Mouse (Mus musculus) intestine, embryonic 16.5 days (tissue): Measurements from ENCODE around the gene Celsr1. TPM values are rescaled to one million over a fixed set of nuclear protein-coding genes. Genes with fewer than 3 reads are reported as not detected.
"Not testable (repeated sequence)": the region's sequence is repeated elsewhere in the genome, so short reads cannot be mapped to it uniquely, and the experiment has no call there.

ENCODE experiments used
- ATAC-seq: fragments of 200-750 bp; cut with Nextera tagmentation; 2 replicates; pipeline ENCODE4 v1.8.0; 2017; ENCODE audit warnings: moderate TSS enrichment, moderate library complexity
- H3K27ac ChIP-seq: fragments of 300-500 bp; sonication (generic); 2 replicates; pipeline ENCODE4 v1.5.1; 2014; ENCODE audit warnings: mild to moderate bottlenecking, low read length
- H3K27me3 ChIP-seq: fragments of 300-500 bp; sonication (generic); replicated peaks from 2 replicates; pipeline ENCODE4 v1.6.1; 2014; ENCODE audit warnings: low read length, control low read depth, mixed read lengths; ENCODE audit not compliant: control insufficient read depth, insufficient read depth
- H3K36me3 ChIP-seq: fragments of 300-500 bp; sonication (generic); 2 replicates; pipeline ENCODE4 v1.6.1; 2014; ENCODE audit warnings: low read length, control low read depth; ENCODE audit not compliant: control insufficient read depth, insufficient read depth
- H3K4me1 ChIP-seq: fragments of 300-500 bp; sonication (generic); 2 replicates; pipeline ENCODE4 v1.6.1; 2014; ENCODE audit warnings: low read length, control low read depth, mixed read lengths; ENCODE audit not compliant: control insufficient read depth, insufficient read depth
- H3K4me2 ChIP-seq: fragments of 300-500 bp; sonication (generic); 2 replicates; pipeline ENCODE4 v1.6.1; 2014; ENCODE audit warnings: low read depth, low read length, control low read depth
- H3K4me3 ChIP-seq: fragments of 300-500 bp; sonication (generic); 2 replicates; pipeline ENCODE4 v1.5.1; 2014; ENCODE audit warnings: mild to moderate bottlenecking, low read length
- H3K9ac ChIP-seq: fragments of 300-500 bp; sonication (generic); 2 replicates; pipeline ENCODE4 v1.6.1; 2014; ENCODE audit warnings: low read depth, low read length
- H3K9me3 ChIP-seq: fragments of 300-500 bp; sonication (generic); 2 replicates; pipeline ENCODE4 v1.6.1; 2016; ENCODE audit warnings: low read length, control low read depth; ENCODE audit not compliant: control insufficient read depth
- WGBS: fragments of 180-500 bp; shearing (Covaris S2); extraction: QIAGEN DNeasy Blood & Tissue Kit; methylation state at CpG from one replicate; pipeline ENCODE4 v1.1.7; 2014; 5-methylcytosine and 5-hydroxymethylcytosine counted together
- polyA plus RNA-seq: library from polyadenylated mRNA; unstranded; fragments of >200 nt; fragmentation: Nextera tagmentation; extraction: Ambion mirVana; gene quantifications from 2 replicates; pipeline ENCODE4 v1.2.1, GENCODE M21; 2015

Celsr1 gene
- polyA plus RNA-seq, 1 experiment from 2014 or later: 0.51 TPM

DNA sequence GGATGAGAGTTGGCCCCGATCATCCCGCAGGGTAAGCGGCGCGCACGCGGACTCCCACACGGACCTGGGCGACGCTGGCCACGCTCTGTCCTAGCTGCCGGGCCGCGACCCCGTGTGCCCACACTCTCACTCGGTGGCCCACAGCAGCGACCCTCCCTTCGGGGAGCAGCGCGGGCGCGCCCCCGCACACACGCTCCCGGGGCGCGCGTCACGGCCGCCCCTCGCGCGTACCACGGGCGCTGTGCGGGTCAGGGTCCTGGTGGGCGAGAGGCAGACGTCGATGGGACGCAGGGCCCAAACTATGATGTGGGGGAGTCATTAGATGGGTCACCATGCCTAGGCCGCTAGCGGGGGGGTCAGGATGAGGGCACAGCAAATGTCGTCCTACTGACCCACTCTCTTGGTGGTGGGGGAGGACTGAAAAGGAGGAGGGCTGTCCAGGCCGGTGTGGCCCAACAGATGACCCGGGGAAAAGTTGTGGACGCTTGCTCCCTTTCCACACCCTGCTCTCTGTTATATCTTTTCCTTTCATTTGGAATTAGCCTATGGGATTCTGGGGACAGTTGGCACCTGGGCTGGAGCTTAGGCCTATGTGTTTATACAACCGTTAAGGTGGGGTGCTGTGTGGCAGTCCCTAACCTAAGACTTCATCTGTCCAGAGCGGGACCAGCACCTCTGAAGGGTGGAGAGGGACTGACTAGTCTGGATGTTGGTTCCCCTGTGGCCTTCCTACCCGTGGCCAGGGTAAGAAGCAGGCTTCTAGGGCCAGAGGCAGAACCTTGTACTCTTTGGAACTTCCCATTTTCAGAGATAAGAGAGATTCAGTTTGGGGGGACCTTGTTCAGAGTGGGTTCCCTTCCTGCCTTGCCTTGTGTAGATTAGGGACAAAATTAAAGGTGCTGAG lies 25.6 kb upstream of the Celsr1 start:
- peak overlapping the region; percentile 81 for H3K4me3 ChIP-seq
- ATAC-seq: peak; percentile 43
- H3K27me3 ChIP-seq: no peaks in the 10 kb centered on the region
- H3K27ac ChIP-seq: peak overlapping the region; percentile 62; the same call in 1 of the 2 replicates
- 3% methylated on average over 45 of the region's 49 CpGs for WGBS
- peaks cover 34% of the 10 kb centered on the region for H3K4me1 ChIP-seq
- no peaks in the 10 kb centered on the region; the same call in 1 of the 2 replicates for H3K36me3 ChIP-seq
- H3K9ac ChIP-seq: peak overlapping the region; percentile 88
- H3K4me2 ChIP-seq: peak overlapping the region; percentile 96
- H3K9me3 ChIP-seq: no peaks in the 10 kb centered on the region

DNA sequence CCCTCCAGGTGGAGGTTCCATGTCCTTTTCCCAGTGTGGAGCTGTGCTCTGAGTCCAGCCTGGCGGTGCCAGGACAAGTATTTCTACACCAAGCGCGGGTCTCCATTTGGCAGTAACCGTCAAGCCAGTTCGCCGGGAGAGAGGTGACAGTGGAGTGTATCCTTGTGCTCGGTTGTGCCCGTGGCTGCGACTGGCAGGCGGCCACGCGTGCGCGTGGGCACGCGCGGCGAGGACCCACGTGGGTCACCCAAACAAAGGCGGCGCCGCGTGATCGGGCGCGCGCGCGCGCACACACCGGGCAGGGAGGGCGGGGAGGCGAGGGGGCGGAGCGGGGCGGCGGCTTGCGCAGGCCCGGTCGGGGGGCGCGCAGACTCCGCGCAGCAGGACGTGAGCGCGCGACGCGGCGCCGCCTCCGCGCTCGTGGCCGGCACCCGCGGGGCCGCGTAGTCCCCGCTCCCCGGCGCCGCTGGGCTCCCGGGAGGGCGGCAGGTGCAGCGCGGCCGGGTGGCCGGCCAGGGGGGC lies 24.9 kb upstream of the Celsr1 start:
- H3K4me2 ChIP-seq: peak overlapping the region; percentile 96
- H3K9ac ChIP-seq: peak overlapping the region; percentile 88
- H3K27ac ChIP-seq: peak overlapping the region; percentile 62
- peaks cover 34% of the 10 kb centered on the region for H3K4me1 ChIP-seq
- WGBS: under 1% methylated on average over 68 of the region's 70 CpGs
- H3K4me3 ChIP-seq: peak overlapping the region; percentile 81
- H3K36me3 ChIP-seq: no peaks in the 10 kb centered on the region; the same call in 1 of the 2 replicates
- no peaks in the 10 kb centered on the region for H3K27me3 ChIP-seq
- H3K9me3 ChIP-seq: no peaks in the 10 kb centered on the region
- peak; percentile 75 for ATAC-seq

DNA sequence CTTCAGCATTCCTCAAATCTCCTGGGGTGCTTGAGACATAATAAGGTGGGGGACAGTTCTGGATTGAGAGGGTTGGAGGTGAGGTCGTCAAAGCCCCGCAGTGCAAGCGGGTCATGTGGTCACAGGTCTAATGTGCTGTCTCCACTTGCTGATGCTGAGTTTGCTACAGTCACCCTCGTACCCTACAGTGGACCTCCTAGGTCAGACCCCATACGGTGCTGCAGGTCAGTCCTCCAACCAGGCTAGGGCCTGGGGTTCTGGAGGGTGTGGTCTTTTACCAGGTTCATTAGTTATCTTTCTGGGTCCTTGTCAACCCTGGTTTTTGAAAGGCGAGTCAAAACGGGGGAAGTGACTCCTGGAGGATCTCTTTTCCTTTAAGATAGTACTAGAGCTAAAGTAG lies 24.3 kb upstream of the Celsr1 start:
- Histone ChIP-seq H3K4me2 (peak overlapping the region; percentile 96), H3K27ac (peak overlapping the region; percentile 53; the same call in 1 of the 2 replicates), H3K4me3 (peak overlapping the region; percentile 81), H3K9me3 (no peaks in the 10 kb centered on the region), H3K36me3 (no peaks in the 10 kb centered on the region; the same call in 1 of the 2 replicates), H3K4me1 (peaks cover 34% of the 10 kb centered on the region), H3K9ac (peak overlapping the region; percentile 88), H3K27me3 (no peaks in the 10 kb centered on the region)
- WGBS: 17% methylated on average over 7 of the region's 7 CpGs
- ATAC-seq: peak; percentile 30; the same call in 1 of the 2 replicates

DNA sequence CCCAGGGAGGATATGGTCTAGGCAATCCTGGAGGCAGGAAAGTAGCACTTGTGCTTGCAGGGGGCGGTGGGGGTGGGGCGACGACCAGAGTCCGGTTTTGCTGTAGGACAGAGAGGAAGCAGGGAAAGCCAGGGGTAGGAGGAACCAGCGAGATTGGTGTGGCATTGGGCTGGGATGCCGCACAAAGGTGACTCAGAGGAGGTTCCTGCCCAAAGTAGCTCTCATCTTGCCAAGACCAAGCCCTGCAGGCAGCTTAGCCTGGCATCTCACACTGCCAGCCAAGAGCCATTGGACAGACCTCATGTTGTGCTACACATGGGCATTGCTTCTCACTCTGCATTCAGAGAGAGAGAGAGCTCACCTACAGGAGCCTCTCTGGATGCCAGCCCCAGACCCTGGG lies 23.8 kb upstream of the Celsr1 start, which contains the start of gene Gramd4:
TSS of gene Gramd4 (plus strand) at position 283 of the 400 bp plus-strand sequence.
- no peaks in the 10 kb centered on the region for H3K36me3 ChIP-seq
- H3K4me2 ChIP-seq: peak within 1 kb of the TSS; percentile 96
- WGBS: 29% methylated on average over 6 of the region's 6 CpGs
- H3K9me3 ChIP-seq: no peaks in the 10 kb centered on the region
- H3K9ac ChIP-seq: peak within 1 kb of the TSS; percentile 88
- H3K4me3 ChIP-seq: peak within 1 kb of the TSS; percentile 81
- ATAC-seq: no peak
- H3K27me3 ChIP-seq: no peaks in the 10 kb centered on the region
- peak within 1 kb of the TSS; percentile 53; the same call in 1 of the 2 replicates for H3K27ac ChIP-seq
- H3K4me1 ChIP-seq: peaks cover 34% of the 10 kb centered on the region

DNA sequence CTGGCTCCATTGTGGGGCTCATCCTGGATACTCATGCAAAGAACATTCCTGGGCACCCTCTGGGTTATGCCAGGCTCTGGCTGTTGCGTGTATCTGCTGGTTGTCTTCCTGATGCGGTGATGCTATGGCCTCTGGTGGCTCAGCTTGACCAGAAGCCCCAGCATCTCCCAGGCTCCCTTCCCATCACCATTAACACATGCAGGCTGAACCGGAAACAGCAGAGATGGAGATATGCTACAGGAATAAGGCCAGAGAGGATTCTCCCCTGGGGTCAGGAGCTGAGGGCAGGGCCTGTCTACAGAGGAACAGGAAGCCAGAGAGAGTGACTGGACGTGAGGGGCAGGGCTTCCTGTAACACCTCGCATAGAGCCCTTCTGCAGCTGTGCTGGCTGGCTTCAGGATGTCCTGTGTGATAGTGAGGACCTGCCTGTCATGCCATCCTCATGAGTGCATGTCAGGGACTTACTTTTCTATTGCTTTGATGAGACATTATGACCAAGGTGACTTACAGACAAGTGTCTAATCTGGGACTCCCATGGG lies 22.7 kb upstream of the Celsr1 start:
- Histone ChIP-seq H3K4me3 (no peak overlapping the region), H3K4me1 (peaks cover 26% of the 10 kb centered on the region), H3K9me3 (no peaks in the 10 kb centered on the region), H3K4me2 (no peak overlapping the region), H3K27me3 (no peaks in the 10 kb centered on the region), H3K9ac (no peak overlapping the region), H3K27ac (no peak overlapping the region), H3K36me3 (no peaks in the 10 kb centered on the region)
- no peak for ATAC-seq
- 82% methylated on average over 5 of the region's 5 CpGs for WGBS

DNA sequence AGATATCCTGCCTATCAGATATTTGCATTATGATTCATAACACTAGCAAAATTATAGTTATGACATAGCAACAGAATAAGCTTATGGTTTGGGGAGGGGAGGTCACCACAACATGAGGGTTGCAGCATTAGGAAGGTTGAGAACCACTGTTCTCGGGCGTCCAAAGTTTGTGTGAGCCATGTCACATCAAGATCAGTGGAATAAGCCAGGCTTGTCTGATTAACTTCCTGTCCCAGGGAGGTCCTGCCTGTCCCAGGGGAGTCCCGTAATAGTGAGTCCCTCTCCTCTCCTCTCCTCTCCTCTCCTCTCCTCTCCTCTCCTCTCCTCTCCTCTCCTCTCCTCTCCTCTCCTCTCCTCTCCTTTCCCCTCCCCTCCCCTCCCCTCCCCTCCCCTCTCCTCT lies 21.3 kb upstream of the Celsr1 start:
- H3K9me3 ChIP-seq, H3K27me3 ChIP-seq, H3K36me3 ChIP-seq, H3K4me3 ChIP-seq, H3K4me2 ChIP-seq, ATAC-seq, H3K27ac ChIP-seq, H3K9ac ChIP-seq: not testable (repeated sequence)
- 71% methylated on average over 3 of the region's 3 CpGs for WGBS
- H3K4me1 ChIP-seq: peaks cover 20% of the 10 kb centered on the region

DNA sequence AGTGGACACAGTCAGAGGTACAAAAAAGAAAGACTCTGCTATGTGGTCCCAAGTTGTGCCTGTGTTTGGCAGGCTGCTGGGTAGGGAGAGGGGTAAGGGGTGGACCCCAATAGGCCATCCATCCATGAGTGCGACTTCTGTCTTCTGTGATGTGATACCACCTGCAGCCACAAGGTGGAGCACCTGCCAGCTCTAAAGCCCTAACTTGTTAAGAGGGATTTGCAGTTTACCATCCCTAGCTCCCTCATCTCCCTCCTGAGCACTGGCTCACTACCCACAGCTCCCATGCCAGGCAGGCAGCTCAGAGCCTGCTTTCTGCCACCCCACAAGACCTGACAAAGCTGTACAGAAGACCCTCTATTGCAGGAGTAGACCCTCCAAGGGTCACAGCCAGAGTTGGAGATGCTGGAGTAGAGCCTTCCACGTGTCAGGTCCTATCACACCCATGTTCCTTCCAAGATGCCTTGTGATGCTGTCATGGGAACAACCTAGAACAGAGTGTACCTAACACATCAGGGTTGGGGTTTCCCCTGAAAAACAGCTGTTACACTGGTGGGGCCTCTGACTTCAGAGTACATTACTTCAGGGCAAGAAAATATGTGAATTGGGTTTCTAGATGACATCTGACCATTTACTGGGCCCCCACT lies 20.4 kb upstream of the Celsr1 start:
- Histone ChIP-seq H3K4me2 (no peak overlapping the region), H3K9me3 (no peaks in the 10 kb centered on the region), H3K9ac (no peak overlapping the region), H3K4me3 (no peak overlapping the region), H3K36me3 (no peaks in the 10 kb centered on the region), H3K27me3 (no peaks in the 10 kb centered on the region), H3K4me1 (peaks cover 12% of the 10 kb centered on the region), H3K27ac (no peak overlapping the region)
- 38% methylated on average over 2 of the region's 2 CpGs for WGBS
- no peak for ATAC-seq

DNA sequence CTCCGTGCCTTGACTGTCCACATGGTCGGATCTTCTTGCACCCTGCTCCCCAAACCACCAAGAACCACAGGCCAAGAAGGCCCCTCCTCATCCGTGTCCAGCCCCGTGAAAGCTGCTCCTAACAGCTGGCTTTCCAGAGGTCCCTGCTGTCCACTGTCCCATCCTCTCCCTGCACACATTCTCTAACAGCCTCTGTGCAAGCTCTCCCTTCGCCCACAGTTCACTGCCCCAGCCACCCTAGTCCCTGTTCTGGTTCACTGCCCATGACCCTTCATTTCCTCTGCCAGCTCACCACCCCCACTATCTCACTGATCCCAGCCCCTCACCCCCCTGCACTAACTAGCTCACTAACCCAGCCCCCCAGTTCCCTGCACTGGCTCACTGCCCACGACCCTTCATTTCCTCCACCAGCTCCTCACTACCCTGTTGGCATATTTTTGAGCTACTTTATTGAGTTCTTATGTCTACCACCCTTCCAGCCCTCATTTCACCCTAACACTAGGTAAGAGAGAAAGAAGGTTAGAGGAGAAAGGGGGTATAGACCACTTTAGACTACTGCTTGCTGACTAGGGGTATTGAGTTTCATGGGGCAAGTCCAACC lies 18.4 kb upstream of the Celsr1 start:
- Histone ChIP-seq H3K4me3 (no peak overlapping the region), H3K27me3 (no peaks in the 10 kb centered on the region), H3K9me3 (no peaks in the 10 kb centered on the region), H3K36me3 (no peaks in the 10 kb centered on the region), H3K4me2 (no peak overlapping the region), H3K9ac (no peak overlapping the region), H3K27ac (no peak overlapping the region), H3K4me1 (no peaks in the 10 kb centered on the region)
- 63% methylated on average over 6 of the region's 6 CpGs for WGBS
- no peak for ATAC-seq

DNA sequence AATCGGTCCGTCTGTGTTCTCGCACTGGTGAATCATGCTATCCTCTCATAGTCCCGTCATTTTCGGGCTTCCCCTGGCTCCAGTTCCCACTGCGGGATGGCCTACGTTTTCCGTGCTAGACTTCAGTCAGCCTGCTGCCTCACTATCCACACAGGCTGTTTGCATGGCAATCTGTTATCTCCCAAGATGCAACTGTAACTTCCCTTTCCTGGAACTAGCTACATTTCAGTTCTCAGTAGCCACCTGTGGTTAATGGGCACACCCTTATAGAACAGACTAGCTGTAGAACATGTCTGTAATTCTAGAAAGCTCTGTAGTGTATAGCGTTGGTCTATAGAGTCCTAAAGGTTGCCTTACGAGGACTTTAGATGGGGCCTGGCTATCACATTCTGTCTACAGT lies 17.6 kb upstream of the Celsr1 start:
- 79% methylated on average over 10 of the region's 10 CpGs for WGBS
- Histone ChIP-seq H3K27ac (no peak overlapping the region), H3K27me3 (no peaks in the 10 kb centered on the region), H3K9ac (no peak overlapping the region), H3K9me3 (no peaks in the 10 kb centered on the region), H3K4me1 (no peaks in the 10 kb centered on the region), H3K36me3 (no peaks in the 10 kb centered on the region), H3K4me2 (no peak overlapping the region), H3K4me3 (no peak overlapping the region)
- no peak; the same call in 1 of the 2 replicates for ATAC-seq
